Mouse (Mus musculus) bone marrow macrophage, adult 2 months (primary cell): ENCODE data around the gene Mcat. TPM values are rescaled to one million over a fixed set of nuclear protein-coding genes. Genes with fewer than 3 reads are reported as not detected.
A peak's percentile ranks its signal among the peaks of the same experiment; 100 is the strongest.

ENCODE experiments used
- H3K27ac ChIP-seq: 2 replicates; pipeline ENCODE4 v1.5.1; 2012; ENCODE audit warnings: low read depth, low read length; ENCODE audit not compliant: insufficient read depth
- H3K4me1 ChIP-seq: 2 replicates; pipeline ENCODE4 v1.6.1; 2012; ENCODE audit warnings: low read length; ENCODE audit not compliant: control insufficient read depth, insufficient read depth
- H3K4me3 ChIP-seq: 2 replicates; pipeline ENCODE4 v1.5.1; 2012; ENCODE audit warnings: mild to moderate bottlenecking, low read length, moderate library complexity; ENCODE audit not compliant: insufficient read depth
- CTCF ChIP-seq: IDR thresholded peaks from 2 replicates; pipeline ENCODE4 v1.5.1; 2012; ENCODE audit warnings: low read depth, mild to moderate bottlenecking, low read length, moderate library complexity
- POLR2A ChIP-seq: IDR thresholded peaks from 2 replicates; pipeline ENCODE4 v1.6.1; 2012; ENCODE audit warnings: mild to moderate bottlenecking, low read depth, low read length, borderline replicate concordance
- polyA plus RNA-seq: library from polyadenylated mRNA; stranded (reverse); fragments of >200 nt; gene quantifications from 2 replicates; pipeline ENCODE4 v1.2.4, GENCODE M21; 2012; ENCODE audit not compliant: missing spikeins, insufficient read depth, insufficient read length

Mcat gene
- polyA plus RNA-seq: 7.3 and 8.6 TPM in 2 replicates

DNA sequence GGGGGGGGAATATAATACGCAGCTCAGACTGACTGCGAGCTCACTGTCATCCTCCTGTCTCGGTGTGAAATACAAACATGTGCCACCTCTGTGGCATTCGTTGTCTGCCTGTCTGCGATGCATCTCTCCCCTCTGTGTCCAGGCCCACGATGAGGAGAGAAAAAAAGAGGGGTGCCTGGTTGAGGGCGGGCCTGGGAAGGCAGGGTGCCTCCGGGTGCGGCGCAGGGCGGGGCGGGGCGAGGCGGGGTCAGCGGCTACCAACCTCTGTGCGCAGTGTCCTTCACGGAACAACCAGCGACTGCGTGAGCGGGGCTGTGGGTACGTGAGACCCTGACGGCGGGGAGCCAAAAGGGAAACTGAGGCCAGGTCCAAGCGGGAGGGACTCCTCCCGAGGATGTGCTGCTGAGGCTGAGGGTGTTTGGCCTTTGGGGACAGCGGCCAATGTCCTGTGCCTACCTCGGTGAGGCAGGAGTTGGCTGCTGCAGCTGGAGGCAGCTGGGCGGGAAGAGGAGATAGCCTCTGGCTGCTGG lies at the start of gene Mcat, which contains the start of gene Tspo:
Gene Mcat, minus strand, starts transcription at position 461 of the 530 bp plus-strand sequence.
Gene Tspo, plus strand, starts transcription at position 266 of the 530 bp plus-strand sequence.
- Histone ChIP-seq H3K4me3 (peak within 1 kb of the TSS; percentile 86), H3K4me1 (peaks cover 39% of the 10 kb centered on the region), H3K27ac (peak within 1 kb of the TSS; percentile 52)
- TF ChIP-seq CTCF: no peak

DNA sequence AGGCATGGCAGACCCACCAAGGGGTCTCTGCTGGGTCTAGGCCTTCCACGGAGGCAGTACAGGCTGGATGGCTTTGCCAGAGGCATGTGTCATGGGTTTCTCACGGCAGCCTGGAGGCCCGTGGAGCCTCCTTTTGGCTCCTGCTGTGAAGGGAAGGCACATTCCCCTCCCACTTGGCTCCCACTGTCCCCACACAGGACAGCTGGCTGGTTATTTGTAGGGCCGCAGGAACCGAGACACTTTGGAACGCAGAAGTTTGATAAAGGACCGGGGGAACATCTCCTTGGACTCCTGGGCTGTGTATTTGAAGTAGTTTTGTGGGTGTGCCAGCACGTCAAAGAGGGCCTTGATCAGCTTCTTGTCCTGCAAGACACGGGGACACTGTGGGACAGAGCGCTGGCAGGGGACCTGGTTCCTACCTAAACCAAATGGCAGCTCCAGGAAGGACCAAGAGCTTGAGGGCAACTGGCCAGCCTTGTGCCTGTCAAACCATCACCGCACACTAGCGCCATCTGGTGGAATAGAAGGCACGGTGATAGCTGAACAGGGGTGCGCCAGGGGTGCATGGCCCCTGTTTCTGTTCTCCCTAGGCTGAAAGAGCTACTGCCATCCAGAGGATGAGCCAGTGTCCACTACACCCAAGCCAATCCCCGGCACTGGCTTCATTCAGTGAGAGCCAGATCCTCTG lies 43.7 kb upstream of the Mcat start:
- Histone ChIP-seq H3K27ac (no peak overlapping the region), H3K4me3 (no peak overlapping the region), H3K4me1 (peaks cover 12% of the 10 kb centered on the region)
- TF ChIP-seq CTCF (peak; percentile 77), POLR2A (no peak)

DNA sequence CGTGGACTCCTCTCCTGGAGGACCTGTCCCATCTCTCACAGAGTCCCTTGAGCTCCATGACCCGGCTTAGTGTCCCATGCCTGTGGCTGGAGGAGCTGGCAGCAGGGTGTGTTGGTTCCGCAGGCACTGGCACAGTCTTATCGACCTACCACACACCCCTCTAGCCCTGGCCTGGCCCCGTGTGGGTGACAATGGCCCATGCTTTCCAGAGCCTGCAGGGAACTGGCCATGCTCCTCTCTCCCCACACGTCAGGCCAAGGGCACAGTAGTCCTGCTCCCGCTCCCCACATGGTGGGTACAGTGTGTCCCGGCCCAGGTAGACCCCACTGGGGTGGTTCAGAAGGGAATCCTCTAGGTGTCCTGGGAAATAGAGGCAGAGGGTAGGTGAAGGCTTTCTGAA lies 43.1 kb upstream of the Mcat start:
- no peak overlapping the region for H3K27ac ChIP-seq
- no peak overlapping the region for H3K4me3 ChIP-seq
- no peak for TF ChIP-seq POLR2A
- TF ChIP-seq CTCF: no peak
- peaks cover 16% of the 10 kb centered on the region for H3K4me1 ChIP-seq

- TF ChIP-seq POLR2A (no peak), CTCF (no peak)
- Histone ChIP-seq H3K27ac (no peak overlapping the region), H3K4me1 (peaks cover 19% of the 10 kb centered on the region)
Observed at GRCm38 (mm10) chr15:83606216-83606615, 42.6 kb upstream of the Mcat start.

DNA sequence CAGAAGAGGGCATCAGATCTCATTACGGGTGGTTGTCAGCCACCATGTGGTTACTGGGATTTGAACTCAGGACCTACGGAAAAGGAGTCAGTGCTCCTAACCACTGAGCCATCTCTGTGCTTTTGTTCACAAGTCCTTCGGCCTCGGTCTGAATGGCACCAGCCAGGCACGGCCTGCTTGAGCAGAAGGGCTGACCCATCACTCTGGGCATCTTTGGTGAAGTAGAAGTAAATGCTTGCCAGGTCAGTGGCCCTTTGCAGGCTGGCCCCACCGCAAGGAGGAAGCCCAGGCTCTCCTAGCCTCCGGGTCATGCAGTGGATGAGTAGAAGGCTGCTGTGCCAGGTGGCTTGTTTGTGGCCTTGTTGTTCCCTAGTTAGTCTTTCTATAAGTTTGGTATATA lies 39.8 kb upstream of the Mcat start:
- Histone ChIP-seq H3K4me3 (no peak overlapping the region), H3K27ac (no peak overlapping the region; the same call in 1 of the 2 replicates), H3K4me1 (peaks cover 24% of the 10 kb centered on the region)
- TF ChIP-seq CTCF (no peak), POLR2A (no peak)

More at GRCm38 (mm10) chr15:83606216-83606615, 42.6 kb upstream of the Mcat start:
- H3K4me3 ChIP-seq: no peak overlapping the region

- no peak overlapping the region for H3K4me3 ChIP-seq
- peak overlapping the region; percentile 84 for H3K27ac ChIP-seq
- TF ChIP-seq POLR2A (no peak), CTCF (no peak)
- H3K4me1 ChIP-seq: peaks cover 24% of the 10 kb centered on the region
Observed at GRCm38 (mm10) chr15:83603046-83603396, 39.4 kb upstream of the Mcat start.

GRCm38 (mm10) chr15:83602372-83603045 lies 38.9 kb upstream of the Mcat start:
- Histone ChIP-seq H3K4me1 (peaks cover 24% of the 10 kb centered on the region), H3K4me3 (no peak overlapping the region), H3K27ac (peak overlapping the region; percentile 84)
- TF ChIP-seq POLR2A: no peak
- TF ChIP-seq CTCF: no peak

DNA sequence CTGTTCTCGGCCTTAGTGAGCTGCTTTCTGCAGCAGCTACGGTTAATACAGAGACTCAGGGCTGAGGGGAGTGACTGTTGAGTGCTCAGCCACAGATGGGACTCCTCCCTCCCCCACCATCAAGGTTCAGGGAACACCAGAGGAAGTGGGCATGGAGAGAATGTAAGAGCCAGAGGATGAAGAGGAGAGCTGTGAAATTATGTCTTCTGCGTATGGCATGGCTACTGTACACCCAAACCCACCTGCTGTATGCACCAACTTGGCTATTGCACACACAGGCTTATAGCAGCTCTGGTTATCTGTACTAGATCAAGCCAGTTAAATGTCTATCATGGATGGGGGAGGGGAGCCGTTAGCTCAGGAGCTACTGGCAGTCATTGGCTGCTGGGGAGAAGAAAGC lies 37.6 kb upstream of the Mcat start:
- no peak overlapping the region for H3K4me3 ChIP-seq
- H3K4me1 ChIP-seq: peaks cover 24% of the 10 kb centered on the region
- H3K27ac ChIP-seq: no peak overlapping the region
- no peak for TF ChIP-seq POLR2A
- TF ChIP-seq CTCF: no peak

DNA sequence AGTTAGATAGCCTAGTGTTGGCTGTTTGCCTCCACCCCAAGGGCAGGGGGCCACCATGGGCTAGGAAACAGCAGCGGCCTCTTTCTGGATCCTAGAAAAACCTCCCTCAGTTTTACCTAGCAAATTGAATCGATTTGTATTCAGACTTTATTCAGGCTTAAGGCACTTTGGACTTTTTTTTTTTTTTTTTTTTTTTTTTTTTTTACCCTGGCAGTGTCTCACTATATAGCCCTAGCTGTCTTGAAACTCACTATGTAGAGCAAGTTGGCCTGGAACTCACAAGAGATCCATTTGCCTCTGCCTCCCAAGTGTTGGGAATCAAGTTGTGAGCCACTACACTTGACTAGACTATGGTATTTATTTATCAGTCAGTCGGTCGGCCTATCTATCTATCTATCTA lies 33.2 kb upstream of the Mcat start:
- TF ChIP-seq CTCF: no peak
- H3K27ac ChIP-seq: no peak overlapping the region
- H3K4me1 ChIP-seq: peaks cover 17% of the 10 kb centered on the region
- no peak overlapping the region for H3K4me3 ChIP-seq

- peaks cover 8% of the 10 kb centered on the region for H3K4me1 ChIP-seq
- TF ChIP-seq POLR2A (peak; percentile 70; the same call in 1 of the 2 replicates), CTCF (no peak)
- H3K27ac ChIP-seq: no peak overlapping the region
- peak overlapping the region; percentile 82 for H3K4me3 ChIP-seq
Observed at GRCm38 (mm10) chr15:83595364-83595711, 31.8 kb upstream of the Mcat start.
